Mouse (Mus musculus) heart, embryonic 13.5 days (tissue): ENCODE measurements around the gene Vmn1r22. TPM values are rescaled to one million over a fixed set of nuclear protein-coding genes. Genes with fewer than 3 reads are reported as not detected.
"Not testable (repeated sequence)": the region's sequence is repeated elsewhere in the genome, so short reads cannot be mapped to it uniquely, and the experiment has no call there.

ENCODE experiments used
- ATAC-seq: fragments of 200-750 bp; cut with Nextera tagmentation; 2 replicates; pipeline ENCODE4 v1.8.0; 2017; ENCODE audit warnings: moderate TSS enrichment; ENCODE audit not compliant: insufficient number of reproducible peaks, low FRiP score, low TSS enrichment; ENCODE audit errors: extremely low read depth
- H3K27ac ChIP-seq: fragments of 300-500 bp; sonication (generic); replicated peaks from 2 replicates; pipeline ENCODE4 v1.5.1; 2015; ENCODE audit warnings: moderate library complexity, mild to moderate bottlenecking, inconsistent platforms
- H3K27me3 ChIP-seq: fragments of 300-500 bp; sonication (generic); replicated peaks from 2 replicates; pipeline ENCODE4 v1.6.1; 2015; ENCODE audit warnings: mild to moderate bottlenecking, inconsistent platforms
- H3K36me3 ChIP-seq: fragments of 300-500 bp; sonication (generic); 2 replicates; pipeline ENCODE4 v1.6.1; 2015; ENCODE audit warnings: mild to moderate bottlenecking, inconsistent platforms
- H3K4me1 ChIP-seq: fragments of 300-500 bp; sonication (generic); 2 replicates; pipeline ENCODE4 v1.6.1; 2015; ENCODE audit warnings: inconsistent platforms
- H3K4me2 ChIP-seq: fragments of 300-500 bp; sonication (generic); 2 replicates; pipeline ENCODE4 v1.6.1; 2015; ENCODE audit warnings: inconsistent platforms, mild to moderate bottlenecking, moderate library complexity
- H3K4me3 ChIP-seq: fragments of 300-500 bp; sonication (generic); 2 replicates; pipeline ENCODE4 v1.5.1; 2015; ENCODE audit warnings: moderate library complexity, mild to moderate bottlenecking, inconsistent platforms
- H3K9ac ChIP-seq: fragments of 300-500 bp; sonication (generic); 2 replicates; pipeline ENCODE4 v1.6.1; 2015; ENCODE audit warnings: inconsistent platforms, mild to moderate bottlenecking, moderate library complexity
- H3K9me3 ChIP-seq: fragments of 300-500 bp; sonication (generic); 2 replicates; pipeline ENCODE4 v1.6.1; 2016; ENCODE audit warnings: inconsistent platforms
- WGBS: fragments of 180-500 bp; shearing (Covaris S2); methylation state at CpG from one replicate; pipeline ENCODE4 v1.1.7; 2015; ENCODE audit warnings: mixed read lengths; 5-methylcytosine and 5-hydroxymethylcytosine counted together
- polyA plus RNA-seq: library from polyadenylated mRNA; unstranded; fragments of >200 nt; fragmentation: Nextera tagmentation; extraction: Ambion mirVana; gene quantifications from 2 replicates; pipeline ENCODE4 v1.2.1, GENCODE M21; 2015

The Vmn1r22 gene
- polyA plus RNA-seq, result not detected in 2 replicates

GRCm38 (mm10) chr6:57907928-57908327 is at the start of gene Vmn1r22:
Gene Vmn1r22, minus strand, starts transcription at chr6:57908028.
- 73% methylated on average over 1 of the region's 1 CpGs for WGBS
- Histone ChIP-seq H3K9ac (no peak within 1 kb of the TSS), H3K4me1 (no peaks in the 10 kb centered on the region), H3K9me3 (no peaks in the 10 kb centered on the region), H3K27me3 (no peaks in the 10 kb centered on the region), H3K4me2 (no peak within 1 kb of the TSS), H3K27ac (no peak within 1 kb of the TSS), H3K36me3 (no peaks in the 10 kb centered on the region), H3K4me3 (no peak within 1 kb of the TSS)
- ATAC-seq, result no peak

- Histone ChIP-seq H3K4me2 (no peak within 1 kb of the TSS), H3K4me1 (no peaks in the 10 kb centered on the region), H3K27me3 (no peaks in the 10 kb centered on the region), H3K36me3 (no peaks in the 10 kb centered on the region), H3K9me3 (no peaks in the 10 kb centered on the region), H3K4me3 (no peak within 1 kb of the TSS), H3K9ac (no peak within 1 kb of the TSS), H3K27ac (no peak within 1 kb of the TSS)
- 80% methylated on average over 1 of the region's 1 CpGs for WGBS
- ATAC-seq, result no peak
These were observed 18.9 kb upstream of the Vmn1r22 start, which contains the start of gene Vmn1r23 for GRCm38 (mm10) chr6:57926738-57927137. Gene Vmn1r23, minus strand, starts transcription at chr6:57926838.

- no peak overlapping the region for H3K27ac ChIP-seq
- no peaks in the 10 kb centered on the region for H3K9me3 ChIP-seq
- H3K27me3 ChIP-seq, result no peaks in the 10 kb centered on the region
- H3K9ac ChIP-seq, result no peak overlapping the region
- H3K36me3 ChIP-seq, result no peaks in the 10 kb centered on the region
- H3K4me3 ChIP-seq, result no peak overlapping the region
- H3K4me1 ChIP-seq, result peaks cover 2% of the 10 kb centered on the region
- ATAC-seq, result no peak; the same call in 1 of the 2 replicates
- H3K4me2 ChIP-seq, result peak overlapping the region; percentile 43
- 47% methylated on average over 6 of the region's 6 CpGs for WGBS
These were observed 48.5 kb downstream of the Vmn1r22 start for GRCm38 (mm10) chr6:57859043-57860042.

GRCm38 (mm10) chr6:57851177-57851576 is 56.7 kb downstream of the Vmn1r22 start:
- not testable (repeated sequence) for ATAC-seq, H3K4me3 ChIP-seq, H3K9ac ChIP-seq, H3K4me1 ChIP-seq, H3K9me3 ChIP-seq, H3K4me2 ChIP-seq, H3K27me3 ChIP-seq, H3K27ac ChIP-seq, H3K36me3 ChIP-seq
- WGBS, result 81% methylated on average over 5 of the region's 5 CpGs

GRCm38 (mm10) chr6:57850286-57850685 is 57.5 kb downstream of the Vmn1r22 start, which contains the start of gene Vmn1r21:
Gene Vmn1r21, minus strand, starts transcription at chr6:57850343.
- no peaks in the 10 kb centered on the region for H3K4me1 ChIP-seq
- 71% methylated on average over 1 of the region's 1 CpGs for WGBS
- no peak within 1 kb of the TSS for H3K4me3 ChIP-seq
- no peak within 1 kb of the TSS for H3K27ac ChIP-seq
- no peak within 1 kb of the TSS for H3K4me2 ChIP-seq
- H3K9me3 ChIP-seq, result no peaks in the 10 kb centered on the region
- no peak within 1 kb of the TSS for H3K9ac ChIP-seq
- H3K36me3 ChIP-seq, result no peaks in the 10 kb centered on the region
- no peak for ATAC-seq
- H3K27me3 ChIP-seq, result no peaks in the 10 kb centered on the region

Other genes starting within 250 kb of the Vmn1r22 start
- gene Pyurf, start 215.9 kb downstream of the Vmn1r22 start, polyA plus RNA-seq, result 25.2 and 28.0 TPM in 2 replicates
- gene Lancl2, start 205.5 kb downstream of the Vmn1r22 start, polyA plus RNA-seq, result 16.9 and 19.4 TPM in 2 replicates
- 30.3 and 31.7 TPM in 2 replicates for gene Vopp1, start 82.9 kb downstream of the Vmn1r22 start, polyA plus RNA-seq
- gene Vmn1r21, start 57.7 kb downstream of the Vmn1r22 start, polyA plus RNA-seq, result not detected in 2 replicates
- gene Vmn1r23, start 18.8 kb upstream of the Vmn1r22 start, polyA plus RNA-seq, result not detected in 2 replicates
- gene Vmn1r24, start 53.5 kb upstream of the Vmn1r22 start, polyA plus RNA-seq, result not detected in 2 replicates
- gene Vmn1r25, start 72.8 kb upstream of the Vmn1r22 start, polyA plus RNA-seq, result not detected in 2 replicates
- not detected in 2 replicates for gene Vmn1r26, start 107.1 kb upstream of the Vmn1r22 start, polyA plus RNA-seq